Comparison of ENCODE assay signal across 8 mouse cellular contexts in the genomic region with DNA sequence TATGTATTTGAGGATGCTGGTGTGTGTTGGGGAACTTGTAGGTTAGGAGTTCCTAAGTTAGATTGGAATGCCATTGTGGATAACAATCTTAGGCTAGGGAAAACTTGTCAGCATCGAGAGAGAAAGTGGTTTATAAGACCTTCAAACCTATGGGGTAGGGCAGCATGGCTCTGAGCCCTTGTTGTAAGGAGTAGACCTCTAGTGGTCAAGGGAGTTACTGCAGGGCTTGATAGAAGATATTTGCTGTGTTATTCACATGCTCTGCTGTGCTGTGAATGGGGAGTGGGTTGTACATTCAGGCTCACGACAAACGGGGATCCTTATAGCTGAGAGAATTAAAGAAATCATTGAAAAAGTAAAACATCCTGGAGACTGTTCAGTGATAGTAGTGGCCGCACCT. TPM values are rescaled to one million over a fixed set of nuclear protein-coding genes. Genes with fewer than 3 reads are reported as not detected.
DNase-seq lines count a peak whose midpoint lies in the region; TF ChIP-seq lines count a peak whose summit lies in the region.

No protein-coding gene starts in this region.

- H3K27ac ChIP-seq in gastrocnemius, adult 2 months = no peak overlapping the region
- no peak overlapping the region for H3K27ac ChIP-seq in thymus, adult 2 months (ENCODE audit: control insufficient read depth, insufficient read depth, low read length)
- no peak overlapping the region for H3K27ac ChIP-seq in cortical plate, adult 2 months (ENCODE audit: insufficient read depth, low read length)

- H3K27me3 ChIP-seq in thymus, adult 2 months (ENCODE audit: control insufficient read depth, insufficient read depth, low read length) = no peaks in the 10 kb centered on the region

- no peak overlapping the region for H3K4me3 ChIP-seq in gastrocnemius, adult 2 months
- no peak overlapping the region for H3K4me3 ChIP-seq in thymus, adult 2 months (ENCODE audit: control insufficient read depth, insufficient read depth, low read length)
- no peak overlapping the region for H3K4me3 ChIP-seq in cortical plate, adult 2 months (ENCODE audit: insufficient read depth, low read length)

- 36% methylated on average over 4 of the region's 4 CpGs for WGBS in thymus, adult 2 months

- no peaks in the 10 kb centered on the region for H3K36me3 ChIP-seq in thymus, adult 2 months (ENCODE audit: control insufficient read depth, insufficient read depth, low read length)

- no peak for DNase-seq in gastrocnemius, adult 2 months
- no peak for DNase-seq in gastrocnemius, postnatal 36 days
- DNase-seq in thymus, adult 2 months = peak; percentile 34
- DNase-seq in thymus, postnatal 36 days = no peak
- DNase-seq in kidney, adult 9 months = peak; percentile 80
- DNase-seq in lung, postnatal 36 days = peak; percentile 85
- DNase-seq in ovary, adult 18-20 months (ENCODE audit: low spot score) = no peak

- TF ChIP-seq CTCF in gastrocnemius, adult 2 months (IDR thresholded peaks at IDR 0.05) = peak; percentile 81
- TF ChIP-seq CTCF in thymus, adult 2 months (IDR thresholded peaks at IDR 0.05; ENCODE audit: borderline replicate concordance, control insufficient read depth, extremely low read depth, insufficient read depth, low read length, poor library complexity) = no peak
- TF ChIP-seq CTCF in cortical plate, adult 2 months (IDR thresholded peaks at IDR 0.05; ENCODE audit: extremely low read depth, insufficient read depth, low read length) = peak; percentile 66

- TF ChIP-seq POLR2A in thymus, adult 2 months (IDR thresholded peaks at IDR 0.05; ENCODE audit: control insufficient read depth, extremely low read depth, insufficient read depth, low read length, poor library complexity) = no peak
- no peak for TF ChIP-seq POLR2A in cortical plate, adult 2 months (IDR thresholded peaks at IDR 0.05; ENCODE audit: extremely low read depth, insufficient read depth, low read length)

- H3K4me1 ChIP-seq in thymus, adult 2 months (replicated peaks; ENCODE audit: control insufficient read depth, insufficient read depth, low read length) = no peaks in the 10 kb centered on the region
- peaks cover 6% of the 10 kb centered on the region for H3K4me1 ChIP-seq in cortical plate, adult 2 months (ENCODE audit: control insufficient read depth, insufficient read depth, low read length)

- intact Hi-C loops in gastrocnemius, adult 2 months (cut with DNase I) = no loop called here
- intact Hi-C loops in gastrocnemius, postnatal 36 days (cut with DNase I) = loop anchor here (5.0 kb wide), 1 partner anchor 37 kb away; the partner anchor contains the start of gene Rora

RNA-seq across cellular contexts. Expression of gene Rora, which starts 35.8 kb away (rescaled TPM):
- 100 to 1,000 TPM in 1 of 2 experiments, 10 to 100 TPM in 1; 60.6 to 112 TPM for total RNA-seq in gastrocnemius, adult 2 months (2021)
- total RNA-seq in gastrocnemius, postnatal 36 days (2021) = 10 to 100 TPM; 58.8 to 76.8 TPM
- polyA plus RNA-seq in thymus, adult 2 months (2012; rRNA removed) = 3.7 and 4.7 TPM in 2 replicates
- polyA plus RNA-seq in cortical plate, adult 2 months (2012; rRNA removed) = 22.1 and 23.6 TPM in 2 replicates

Comparison
In these comparisons a context has a peak if more than half of its experiments do, and no peak if none do; other contexts are left out.
1. DNase-seq: peak in thymus, adult 2 months (single experiment), kidney, adult 9 months (single experiment) and lung, postnatal 36 days (single experiment); none in gastrocnemius, adult 2 months (single experiment), gastrocnemius, postnatal 36 days (0 of 2), thymus, postnatal 36 days (0 of 2) and ovary, adult 18-20 months (single experiment).